Mouse (Mus musculus) embryonic facial prominence, embryonic 13.5 days (tissue): Measurements from ENCODE around the gene Ctsa. TPM values are rescaled to one million over a fixed set of nuclear protein-coding genes. Genes with fewer than 3 reads are reported as not detected.
A peak's percentile ranks its signal among the peaks of the same experiment; 100 is the strongest.
"Not testable (repeated sequence)": the region's sequence is repeated elsewhere in the genome, so short reads cannot be mapped to it uniquely, and the experiment has no call there.

ENCODE experiments used
- ATAC-seq: fragments of 200-750 bp; cut with Nextera tagmentation; 2 replicates; pipeline ENCODE4 v1.8.0; 2017; ENCODE audit warnings: low read depth; ENCODE audit not compliant: insufficient number of reproducible peaks, insufficient read depth, low FRiP score, low TSS enrichment
- H3K27ac ChIP-seq: fragments of 300-500 bp; sonication (generic); 2 replicates; pipeline ENCODE4 v1.5.1; 2015; ENCODE audit warnings: moderate library complexity, mild to moderate bottlenecking, inconsistent platforms
- H3K27me3 ChIP-seq: fragments of 300-500 bp; sonication (generic); 2 replicates; pipeline ENCODE4 v1.6.1; 2015; ENCODE audit warnings: mild to moderate bottlenecking, inconsistent platforms
- H3K36me3 ChIP-seq: fragments of 300-500 bp; sonication (generic); 2 replicates; pipeline ENCODE4 v1.6.1; 2015; ENCODE audit warnings: mild to moderate bottlenecking, inconsistent platforms
- H3K4me1 ChIP-seq: fragments of 300-500 bp; sonication (generic); 2 replicates; pipeline ENCODE4 v1.6.1; 2015; ENCODE audit warnings: inconsistent platforms
- H3K4me2 ChIP-seq: fragments of 300-500 bp; sonication (generic); 2 replicates; pipeline ENCODE4 v1.6.1; 2015; ENCODE audit warnings: moderate library complexity, mild to moderate bottlenecking, inconsistent platforms
- H3K4me3 ChIP-seq: fragments of 300-500 bp; sonication (generic); 2 replicates; pipeline ENCODE4 v1.5.1; 2015; ENCODE audit warnings: mild to moderate bottlenecking, inconsistent platforms
- H3K9ac ChIP-seq: fragments of 300-500 bp; sonication (generic); 2 replicates; pipeline ENCODE4 v1.6.1; 2015; ENCODE audit warnings: mild to moderate bottlenecking, inconsistent platforms
- H3K9me3 ChIP-seq: fragments of 300-500 bp; sonication (generic); 2 replicates; pipeline ENCODE4 v1.6.1; 2016; ENCODE audit warnings: inconsistent platforms
- WGBS: fragments of 180-500 bp; shearing (Covaris S2); methylation state at CpG from one replicate; pipeline ENCODE4 v1.1.7; 2015; ENCODE audit warnings: mixed read lengths; 5-methylcytosine and 5-hydroxymethylcytosine counted together
- polyA plus RNA-seq: library from polyadenylated mRNA; unstranded; fragments of >200 nt; fragmentation: Nextera tagmentation; extraction: Ambion mirVana; gene quantifications from 2 replicates; pipeline ENCODE4 v1.2.1, GENCODE M21; 2015

Gene Ctsa
- polyA plus RNA-seq, 1 experiment from 2014 or later: 139 TPM

DNA sequence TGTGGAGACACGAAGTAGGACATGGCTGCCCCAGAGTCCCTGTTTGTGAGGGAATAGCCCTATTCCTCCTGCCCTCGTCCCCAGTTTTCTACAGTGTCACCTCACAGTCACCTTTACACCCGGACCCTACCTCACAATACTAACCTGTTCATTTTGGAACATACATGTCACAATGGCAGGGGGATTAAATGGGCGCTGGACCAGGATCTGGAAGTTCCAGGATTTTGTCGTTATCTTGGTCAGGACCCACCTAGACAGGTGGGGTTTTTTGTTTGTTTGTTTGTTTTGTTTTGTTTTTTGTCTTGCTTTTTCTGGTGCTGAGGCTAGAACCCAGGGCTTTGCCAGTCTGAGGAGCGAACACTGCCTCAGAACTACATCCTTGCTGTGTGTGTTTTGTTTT is 4.2 kb upstream of the Ctsa start, which contains the start of gene Spata25:
TSS of gene Spata25 (minus strand) at position 101 of the 400 bp plus-strand sequence.
- H3K4me3 ChIP-seq: no peak within 1 kb of the TSS
- no peaks in the 10 kb centered on the region for H3K9me3 ChIP-seq
- H3K9ac ChIP-seq: no peak within 1 kb of the TSS
- WGBS: 88% methylated on average over 6 of the region's 6 CpGs
- no peak within 1 kb of the TSS for H3K4me2 ChIP-seq
- H3K36me3 ChIP-seq: peaks cover 45% of the 10 kb centered on the region
- ATAC-seq: no peak
- no peak within 1 kb of the TSS for H3K27ac ChIP-seq
- no peaks in the 10 kb centered on the region for H3K27me3 ChIP-seq
- H3K4me1 ChIP-seq: peaks cover 12% of the 10 kb centered on the region

DNA sequence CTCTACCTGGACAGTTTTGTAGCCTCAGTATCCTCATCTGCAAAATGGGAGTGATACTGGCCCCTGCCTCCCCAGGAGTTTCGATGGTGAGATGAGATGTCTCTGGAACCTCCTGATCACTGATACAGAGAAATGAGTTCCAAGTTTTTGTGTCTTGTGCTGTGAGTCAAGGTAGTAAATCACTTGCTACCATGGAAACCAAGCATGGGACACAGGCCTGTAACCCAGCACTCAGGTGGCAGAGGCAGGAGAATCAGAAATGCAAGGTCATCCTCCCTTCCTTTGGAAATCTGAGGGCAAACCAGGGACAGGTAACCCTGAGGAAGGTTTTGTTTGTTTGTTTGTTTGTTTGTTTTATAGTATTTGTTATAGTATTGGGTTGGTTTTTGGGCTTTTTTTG is 3.6 kb upstream of the Ctsa start:
- Histone ChIP-seq H3K4me1 (peaks cover 7% of the 10 kb centered on the region), H3K4me2 (no peak overlapping the region), H3K36me3 (peaks cover 45% of the 10 kb centered on the region), H3K27me3 (no peaks in the 10 kb centered on the region), H3K9me3 (no peaks in the 10 kb centered on the region), H3K4me3 (no peak overlapping the region), H3K27ac (no peak overlapping the region), H3K9ac (no peak overlapping the region)
- ATAC-seq: no peak
- 94% methylated on average over 1 of the region's 1 CpGs for WGBS

DNA sequence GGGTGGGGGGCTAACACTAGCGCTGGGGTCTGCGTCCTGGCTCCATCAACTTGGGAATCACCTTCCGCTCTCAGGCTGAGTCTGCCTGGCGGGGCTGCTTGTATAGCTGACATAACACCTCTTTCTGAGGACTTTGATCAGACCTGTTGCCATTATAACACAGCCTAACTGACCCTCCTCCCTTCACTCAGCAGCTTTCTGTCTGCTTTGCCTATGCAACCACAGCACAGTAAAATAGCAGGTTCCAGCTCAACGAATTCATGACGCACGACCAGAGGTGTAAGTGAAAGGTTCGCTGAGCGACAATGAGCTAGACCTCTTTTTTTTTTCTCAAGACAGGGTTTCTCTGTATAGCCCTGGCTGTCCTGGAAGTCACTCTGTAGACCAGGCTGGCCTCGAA is 1.6 kb upstream of the Ctsa start:
- Histone ChIP-seq H3K36me3 (peaks cover 34% of the 10 kb centered on the region), H3K4me1 (peaks cover 17% of the 10 kb centered on the region), H3K27me3 (no peaks in the 10 kb centered on the region), H3K27ac (no peak overlapping the region), H3K4me2 (no peak overlapping the region), H3K9me3 (no peaks in the 10 kb centered on the region), H3K4me3 (no peak overlapping the region), H3K9ac (no peak overlapping the region)
- 87% methylated on average over 10 of the region's 10 CpGs for WGBS
- no peak for ATAC-seq

DNA sequence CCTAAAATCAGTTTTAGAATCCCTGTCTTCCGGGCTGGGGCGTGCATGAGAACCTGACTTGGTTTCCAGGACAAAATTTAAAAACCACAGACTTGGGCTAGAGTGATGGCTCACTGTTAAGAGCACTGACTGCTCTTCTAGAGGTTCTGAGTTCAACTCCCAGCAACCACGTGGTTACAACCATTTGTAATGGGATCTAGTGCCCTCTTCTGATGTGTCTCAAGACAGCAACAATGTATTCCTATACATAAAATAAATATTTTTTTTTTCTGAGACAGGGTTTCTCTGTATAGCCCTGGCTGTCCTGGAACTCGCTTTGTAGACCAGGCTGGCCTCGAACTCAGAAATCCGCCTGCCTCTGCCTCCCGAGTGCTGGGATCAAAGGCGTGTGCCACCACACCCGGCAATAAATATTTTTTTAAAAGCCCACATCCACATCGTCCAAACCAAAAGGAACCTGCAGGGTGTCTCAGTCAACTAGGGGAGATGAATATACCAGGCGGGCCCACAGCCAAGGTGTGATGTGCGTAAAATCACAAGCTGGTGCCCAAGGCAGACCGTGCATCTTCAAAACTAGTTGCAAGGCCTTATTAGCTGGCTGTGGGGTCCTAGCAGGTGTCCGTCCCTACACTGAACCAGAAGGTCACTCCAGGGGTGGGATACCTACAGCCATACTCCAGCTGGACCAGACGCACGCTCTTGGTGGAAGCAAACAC is 483 bp upstream of the Ctsa start:
- peak overlapping the region; percentile 85 for H3K27ac ChIP-seq
- no peaks in the 10 kb centered on the region for H3K9me3 ChIP-seq
- H3K27me3 ChIP-seq: no peaks in the 10 kb centered on the region
- H3K4me2 ChIP-seq: peak overlapping the region; percentile 85
- peaks cover 17% of the 10 kb centered on the region for H3K4me1 ChIP-seq
- peak overlapping the region; percentile 86 for H3K9ac ChIP-seq
- peak overlapping the region; percentile 64 for H3K4me3 ChIP-seq
- WGBS: 62% methylated on average over 16 of the region's 16 CpGs
- H3K36me3 ChIP-seq: peaks cover 33% of the 10 kb centered on the region
- ATAC-seq: no peak

GRCm38 (mm10) chr2:164833314-164833959 is 764 bp downstream of the Ctsa start, which contains the start of gene Neurl2:
TSS of gene Neurl2 (minus strand) at chr2:164833456.
- Histone ChIP-seq H3K4me2 (peak within 1 kb of the TSS; percentile 85), H3K4me1 (peaks cover 17% of the 10 kb centered on the region), H3K27ac (peak within 1 kb of the TSS; percentile 85), H3K4me3 (peak within 1 kb of the TSS; percentile 64), H3K36me3 (peaks cover 30% of the 10 kb centered on the region), H3K27me3 (no peaks in the 10 kb centered on the region), H3K9me3 (no peaks in the 10 kb centered on the region), H3K9ac (peak within 1 kb of the TSS; percentile 86)
- under 1% methylated on average over 31 of the region's 31 CpGs for WGBS
- ATAC-seq: peak; percentile 72

DNA sequence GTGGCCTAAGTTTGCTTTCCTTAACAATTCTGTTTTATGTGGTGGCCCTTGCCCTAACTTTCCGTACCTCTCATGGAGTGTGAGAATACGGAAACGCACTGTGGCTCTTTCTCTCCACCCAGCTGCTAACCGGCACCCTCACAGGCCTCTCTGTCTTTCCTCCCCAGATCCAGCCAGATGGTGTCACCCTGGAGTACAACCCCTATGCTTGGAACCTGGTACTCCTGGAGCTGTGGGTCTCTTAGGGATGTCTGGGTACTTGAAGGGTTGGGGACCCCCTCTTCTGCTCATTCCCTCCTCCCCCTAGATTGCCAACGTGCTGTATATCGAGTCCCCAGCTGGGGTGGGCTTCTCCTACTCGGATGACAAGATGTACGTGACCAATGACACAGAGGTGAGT is 1.9 kb downstream of the Ctsa start:
- Histone ChIP-seq H3K4me2 (peak overlapping the region; percentile 85), H3K27ac (no peak overlapping the region), H3K36me3 (peaks cover 35% of the 10 kb centered on the region), H3K9me3 (no peaks in the 10 kb centered on the region), H3K9ac (peak overlapping the region; percentile 86), H3K27me3 (no peaks in the 10 kb centered on the region), H3K4me1 (peaks cover 17% of the 10 kb centered on the region), H3K4me3 (peak overlapping the region; percentile 64)
- WGBS: 39% methylated on average over 8 of the region's 8 CpGs
- ATAC-seq: no peak

DNA sequence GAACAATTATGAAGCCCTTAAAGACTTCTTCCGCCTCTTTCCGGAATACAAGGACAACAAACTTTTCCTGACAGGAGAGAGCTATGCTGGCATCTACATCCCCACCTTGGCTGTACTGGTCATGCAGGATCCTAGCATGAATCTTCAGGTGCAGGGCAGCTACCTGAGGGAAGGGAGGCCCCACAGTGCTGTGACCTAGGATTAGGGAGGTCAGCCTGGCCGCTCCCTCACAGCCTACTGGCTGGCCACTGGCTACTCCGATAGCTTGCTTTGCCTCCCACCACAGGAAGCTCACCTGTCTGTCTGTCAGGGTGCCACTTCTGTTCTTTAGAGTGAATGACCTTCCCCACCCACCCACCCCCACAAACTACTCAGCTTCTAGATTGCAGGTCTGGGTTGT is 2.5 kb downstream of the Ctsa start:
- Histone ChIP-seq H3K4me1 (peaks cover 17% of the 10 kb centered on the region), H3K4me2 (no peak overlapping the region; the same call in 1 of the 2 replicates), H3K9me3 (no peaks in the 10 kb centered on the region), H3K27ac (no peak overlapping the region), H3K4me3 (peak overlapping the region; percentile 64; the same call in 1 of the 2 replicates), H3K36me3 (peaks cover 42% of the 10 kb centered on the region), H3K27me3 (no peaks in the 10 kb centered on the region), H3K9ac (no peak overlapping the region)
- ATAC-seq: no peak
- WGBS: 89% methylated on average over 4 of the region's 4 CpGs

DNA sequence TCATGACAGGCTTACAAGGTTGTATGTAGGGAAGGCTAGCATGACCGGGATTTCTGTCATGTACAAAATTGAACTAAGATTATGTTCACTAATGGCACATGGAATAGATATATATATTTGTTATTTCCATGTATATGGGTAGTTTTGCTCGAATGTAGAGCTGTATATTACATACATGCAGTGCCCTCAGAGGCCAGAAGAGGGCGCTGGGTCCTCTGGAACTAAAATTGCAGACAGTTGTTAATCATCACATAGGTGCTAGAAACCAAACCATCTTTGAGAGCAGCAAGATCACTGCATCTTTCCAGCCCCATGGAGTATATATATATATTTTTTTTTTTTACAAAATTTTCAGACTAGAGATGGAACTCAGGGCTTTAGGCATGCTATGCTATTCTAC is 13.1 kb downstream of the Ctsa start:
- H3K4me1 ChIP-seq: no peaks in the 10 kb centered on the region
- no peak overlapping the region for H3K4me3 ChIP-seq
- H3K9me3 ChIP-seq: no peaks in the 10 kb centered on the region
- peaks cover 32% of the 10 kb centered on the region for H3K36me3 ChIP-seq
- 57% methylated on average over 3 of the region's 3 CpGs for WGBS
- no peak overlapping the region for H3K27ac ChIP-seq
- no peaks in the 10 kb centered on the region for H3K27me3 ChIP-seq
- no peak for ATAC-seq
- H3K9ac ChIP-seq: no peak overlapping the region
- H3K4me2 ChIP-seq: no peak overlapping the region

DNA sequence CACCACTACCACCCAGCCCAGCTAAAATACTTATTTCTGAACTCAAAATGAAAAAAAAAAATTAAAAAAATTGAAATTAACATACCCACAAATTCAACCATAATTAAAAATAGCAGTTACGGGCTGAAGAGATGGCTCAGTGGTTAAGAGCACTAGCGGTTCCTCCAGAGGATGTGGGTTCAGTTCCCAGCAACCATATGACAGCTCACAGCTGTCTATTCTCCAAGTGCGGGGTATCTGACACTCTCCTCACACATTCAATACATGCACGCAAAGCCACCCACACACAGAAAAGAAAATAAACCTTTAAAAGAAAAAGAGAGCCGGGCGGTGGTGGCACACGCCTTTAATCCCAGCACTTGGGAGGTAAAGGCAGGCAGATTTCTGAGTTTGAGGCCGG is 17.4 kb downstream of the Ctsa start:
- 86% methylated on average over 8 of the region's 8 CpGs for whole genome bisulfite sequencing
- Histone ChIP-seq H3K27ac (no peak overlapping the region), H3K36me3 (peaks cover 38% of the 10 kb centered on the region), H3K27me3 (peaks cover 9% of the 10 kb centered on the region), H3K9ac (no peak overlapping the region), H3K4me3 (no peak overlapping the region), H3K4me1 (no peaks in the 10 kb centered on the region), H3K9me3 (no peaks in the 10 kb centered on the region), H3K4me2 (no peak overlapping the region)
- no peak for ATAC-seq

- not testable (repeated sequence) for H3K9me3 ChIP-seq, H3K9ac ChIP-seq, ATAC-seq, H3K27ac ChIP-seq
- Histone ChIP-seq H3K4me1 (peaks cover 37% of the 10 kb centered on the region), H3K4me3 (peak overlapping the region; percentile 56; the same call in 1 of the 2 replicates), H3K4me2 (peak overlapping the region; percentile 96), H3K36me3 (peaks cover 26% of the 10 kb centered on the region), H3K27me3 (peaks cover 42% of the 10 kb centered on the region)
- 71% methylated on average over 5 of the region's 5 CpGs for WGBS
Observed at GRCm38 (mm10) chr2:164855572-164855971, 22.9 kb downstream of the Ctsa start.

- Histone ChIP-seq H3K4me1 (peaks cover 37% of the 10 kb centered on the region), H3K4me2 (peak overlapping the region; percentile 96), H3K9me3 (no peaks in the 10 kb centered on the region), H3K27ac (peak overlapping the region; percentile 88), H3K4me3 (peak overlapping the region; percentile 56), H3K36me3 (peaks cover 17% of the 10 kb centered on the region), H3K9ac (peak overlapping the region; percentile 71), H3K27me3 (peaks cover 42% of the 10 kb centered on the region)
- ATAC-seq: no peak
- under 1% methylated on average over 42 of the region's 42 CpGs for WGBS
Observed at GRCm38 (mm10) chr2:164856309-164857100, 23.8 kb downstream of the Ctsa start.
